Mouse (Mus musculus) forebrain, embryonic 14.5 days (tissue): Measurements from ENCODE around the gene Lpin2. TPM values are rescaled to one million over a fixed set of nuclear protein-coding genes. Genes with fewer than 3 reads are reported as not detected.

Experiments used
- ATAC-seq: fragments of 200-750 bp; cut with Nextera tagmentation; 2 replicates; pipeline ENCODE4 v1.8.0; 2017; ENCODE audit warnings: mild to moderate bottlenecking, moderate library complexity
- DNase-seq: peaks from one replicate; pipeline ENCODE4 v3.0.0-alpha.2; 2015; ENCODE audit warnings: low spot score
- H3K27ac ChIP-seq: fragments of 300-500 bp; sonication (generic); 2 replicates; pipeline ENCODE4 v1.5.1; 2014; ENCODE audit warnings: low read depth, mild to moderate bottlenecking, control low read depth, low read length, moderate library complexity
- H3K27me3 ChIP-seq: fragments of 300-500 bp; sonication (generic); replicated peaks from 2 replicates; pipeline ENCODE4 v1.6.1; 2014; ENCODE audit warnings: low read length, control low read depth, mixed read lengths; ENCODE audit not compliant: control insufficient read depth, insufficient read depth
- H3K36me3 ChIP-seq: fragments of 300-500 bp; sonication (generic); 2 replicates; pipeline ENCODE4 v1.6.1; 2014; ENCODE audit warnings: low read length, control low read depth; ENCODE audit not compliant: control insufficient read depth, insufficient read depth
- H3K4me1 ChIP-seq: fragments of 300-500 bp; sonication (generic); 2 replicates; pipeline ENCODE4 v1.6.1; 2014; ENCODE audit warnings: antibody characterized with exemption, low read length, control low read depth; ENCODE audit not compliant: control insufficient read depth, insufficient read depth
- H3K4me2 ChIP-seq: fragments of 300-500 bp; sonication (generic); 2 replicates; pipeline ENCODE4 v1.6.1; 2014; ENCODE audit warnings: mild to moderate bottlenecking, control low read depth, low read length
- H3K4me3 ChIP-seq: fragments of 300-500 bp; sonication (generic); 2 replicates; pipeline ENCODE4 v1.5.1; 2014; ENCODE audit warnings: low read depth, low read length, control low read depth
- H3K9ac ChIP-seq: fragments of 300-500 bp; sonication (generic); 2 replicates; pipeline ENCODE4 v1.6.1; 2014; ENCODE audit warnings: mild to moderate bottlenecking, low read length, control low read depth, moderate library complexity
- H3K9me3 ChIP-seq: fragments of 300-500 bp; sonication (generic); replicated peaks from 2 replicates; pipeline ENCODE4 v1.6.1; 2016; ENCODE audit warnings: low read length, control low read depth, mixed read lengths; ENCODE audit not compliant: control insufficient read depth
- WGBS: fragments of 180-500 bp; shearing (Covaris S2); extraction: QIAGEN DNeasy Blood & Tissue Kit; methylation state at CpG from one replicate; pipeline ENCODE4 v1.1.7; 2014; 5-methylcytosine and 5-hydroxymethylcytosine counted together
- polyA plus RNA-seq: library from polyadenylated mRNA; unstranded; fragments of >200 nt; fragmentation: Nextera tagmentation; extraction: Ambion mirVana; gene quantifications from 2 replicates; pipeline ENCODE4 v1.2.1, GENCODE M21; 2014

The Lpin2 gene
- polyA plus RNA-seq, 1 experiment from 2014 or later = 29.8 TPM

- H3K27me3 ChIP-seq = no peaks in the 10 kb centered on the region
- no peak for DNase-seq
- no peak overlapping the region for H3K9ac ChIP-seq
- H3K4me2 ChIP-seq = no peak overlapping the region
- H3K4me3 ChIP-seq = no peak overlapping the region
- no peak for ATAC-seq
- no peaks in the 10 kb centered on the region for H3K9me3 ChIP-seq
- H3K27ac ChIP-seq = no peak overlapping the region
- H3K36me3 ChIP-seq = peaks cover 3% of the 10 kb centered on the region; the same call in 1 of the 2 replicates
- no peaks in the 10 kb centered on the region; the same call in 1 of the 2 replicates for H3K4me1 ChIP-seq
- 80% methylated on average over 2 of the region's 2 CpGs for WGBS
These were observed 33.0 kb downstream of the Lpin2 start for GRCm38 (mm10) chr17:71215241-71215839.

- 97% methylated on average over 2 of the region's 2 CpGs for WGBS
- Histone ChIP-seq H3K36me3 (peaks cover 6% of the 10 kb centered on the region; the same call in 1 of the 2 replicates), H3K4me2 (no peak overlapping the region), H3K27me3 (no peaks in the 10 kb centered on the region), H3K9ac (no peak overlapping the region), H3K4me1 (no peaks in the 10 kb centered on the region; the same call in 1 of the 2 replicates), H3K9me3 (no peaks in the 10 kb centered on the region), H3K4me3 (no peak overlapping the region), H3K27ac (no peak overlapping the region)
- DNase-seq (no peak), ATAC-seq (no peak)
These were observed 33.9 kb downstream of the Lpin2 start for GRCm38 (mm10) chr17:71216263-71216662.

DNA sequence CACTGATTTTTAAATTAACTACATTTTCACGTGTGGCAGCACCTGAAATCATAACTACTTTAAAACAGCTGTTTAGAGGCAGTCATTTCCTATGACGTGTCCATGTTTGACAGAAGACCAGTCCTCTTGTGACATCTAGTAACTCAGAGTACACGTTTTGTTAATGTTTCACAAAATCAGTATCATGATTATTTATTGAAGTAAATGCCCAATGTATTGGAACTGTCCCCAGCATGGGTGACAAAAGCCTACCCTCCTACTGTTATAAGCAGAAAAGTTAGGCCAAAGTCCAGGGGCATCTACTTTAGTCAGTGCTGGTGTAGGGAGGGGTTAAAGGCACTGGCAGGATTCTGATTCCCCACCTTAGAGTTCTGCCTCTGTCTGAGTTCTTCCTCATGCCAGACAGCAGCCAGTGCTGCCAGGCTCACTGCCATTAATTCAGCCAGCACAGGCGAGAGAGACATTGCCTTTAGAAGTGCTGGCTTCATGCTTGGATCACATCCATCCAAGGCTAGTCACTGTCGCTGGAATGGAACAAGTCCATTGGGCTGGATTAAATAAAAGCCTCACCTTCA lies 34.8 kb downstream of the Lpin2 start:
- Histone ChIP-seq H3K4me3 (no peak overlapping the region), H3K27ac (no peak overlapping the region), H3K36me3 (peaks cover 6% of the 10 kb centered on the region; the same call in 1 of the 2 replicates), H3K4me1 (no peaks in the 10 kb centered on the region; the same call in 1 of the 2 replicates), H3K9me3 (no peaks in the 10 kb centered on the region), H3K4me2 (no peak overlapping the region), H3K9ac (no peak overlapping the region), H3K27me3 (no peaks in the 10 kb centered on the region)
- DNase-seq (no peak), ATAC-seq (no peak)
- 87% methylated on average over 5 of the region's 5 CpGs for WGBS

- Histone ChIP-seq H3K9ac (no peak overlapping the region), H3K27me3 (no peaks in the 10 kb centered on the region), H3K4me2 (no peak overlapping the region), H3K4me3 (no peak overlapping the region), H3K9me3 (no peaks in the 10 kb centered on the region), H3K4me1 (no peaks in the 10 kb centered on the region), H3K27ac (no peak overlapping the region), H3K36me3 (peaks cover 9% of the 10 kb centered on the region; the same call in 1 of the 2 replicates)
- no peak for DNase-seq
- no peak for ATAC-seq
- WGBS = 93% methylated on average over 3 of the region's 3 CpGs
These were observed 39.0 kb downstream of the Lpin2 start for GRCm38 (mm10) chr17:71221383-71221782.

DNA sequence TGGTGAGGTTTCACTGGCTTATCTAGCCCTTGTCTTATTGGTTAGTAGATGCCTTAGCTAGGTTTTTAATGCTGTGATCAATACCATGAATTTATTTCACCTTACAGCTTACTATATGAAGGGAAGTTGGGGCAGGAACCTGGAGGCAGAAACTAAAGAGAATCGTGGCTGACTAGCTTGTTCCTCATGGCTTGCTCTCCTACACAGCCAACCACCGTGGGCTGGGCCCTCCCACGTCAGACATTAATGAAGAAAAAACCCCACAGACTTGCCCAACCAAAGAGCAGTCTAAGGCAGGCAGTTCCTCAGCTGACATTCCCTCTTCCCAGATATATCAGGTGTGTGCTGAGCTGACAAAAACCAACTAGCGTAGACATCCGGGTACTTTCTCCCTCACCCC lies 41.3 kb downstream of the Lpin2 start:
- H3K27me3 ChIP-seq = no peaks in the 10 kb centered on the region
- ATAC-seq (no peak), DNase-seq (no peak)
- 86% methylated on average over 5 of the region's 5 CpGs for WGBS
- H3K36me3 ChIP-seq = 0 out of 2 replicates have a peak, but pooled peaks cover 6% of the 10 kb centered on the region
- H3K4me2 ChIP-seq = no peak overlapping the region
- H3K9me3 ChIP-seq = no peaks in the 10 kb centered on the region
- H3K4me3 ChIP-seq = no peak overlapping the region
- H3K9ac ChIP-seq = no peak overlapping the region
- H3K4me1 ChIP-seq = no peaks in the 10 kb centered on the region
- no peak overlapping the region for H3K27ac ChIP-seq

GRCm38 (mm10) chr17:71224521-71224920 lies 42.2 kb downstream of the Lpin2 start:
- Histone ChIP-seq H3K4me2 (no peak overlapping the region), H3K27ac (no peak overlapping the region), H3K4me1 (no peaks in the 10 kb centered on the region), H3K9ac (no peak overlapping the region), H3K9me3 (no peaks in the 10 kb centered on the region), H3K27me3 (no peaks in the 10 kb centered on the region), H3K4me3 (no peak overlapping the region), H3K36me3 (peaks cover 10% of the 10 kb centered on the region; the same call in 1 of the 2 replicates)
- ATAC-seq (no peak), DNase-seq (no peak)
- 88% methylated on average over 2 of the region's 2 CpGs for WGBS

DNA sequence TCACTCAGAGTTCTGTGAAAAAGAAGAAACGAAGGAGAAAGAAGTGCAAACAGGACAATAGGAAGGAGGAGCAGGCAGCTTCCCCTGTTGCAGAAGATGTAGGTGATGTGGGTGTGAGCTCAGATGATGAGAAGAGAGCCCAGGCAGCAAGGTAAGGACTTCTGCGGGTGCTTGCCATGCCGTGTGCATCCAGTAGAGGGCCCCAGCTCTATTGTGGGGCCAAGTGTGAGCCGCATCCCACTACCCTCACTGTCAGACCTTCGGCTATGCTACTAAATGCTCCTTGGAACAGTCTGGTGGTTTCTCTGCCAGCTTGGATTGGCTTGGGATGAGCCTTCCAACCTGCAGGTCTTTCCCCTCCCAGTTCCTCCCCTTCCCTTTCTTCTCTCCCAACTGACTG lies 42.7 kb downstream of the Lpin2 start:
- H3K36me3 ChIP-seq = peaks cover 14% of the 10 kb centered on the region; the same call in 1 of the 2 replicates
- WGBS = 28% methylated on average over 5 of the region's 5 CpGs
- H3K9ac ChIP-seq = no peak overlapping the region
- H3K9me3 ChIP-seq = no peaks in the 10 kb centered on the region
- no peak overlapping the region for H3K4me2 ChIP-seq
- DNase-seq (peak; percentile 22), ATAC-seq (no peak)
- H3K4me1 ChIP-seq = no peaks in the 10 kb centered on the region
- no peak overlapping the region for H3K27ac ChIP-seq
- H3K4me3 ChIP-seq = no peak overlapping the region
- no peaks in the 10 kb centered on the region for H3K27me3 ChIP-seq

GRCm38 (mm10) chr17:71227128-71227895 lies 45.0 kb downstream of the Lpin2 start:
- DNase-seq (no peak), ATAC-seq (no peak)
- no peaks in the 10 kb centered on the region for H3K4me1 ChIP-seq
- H3K4me3 ChIP-seq = no peak overlapping the region
- no peak overlapping the region for H3K9ac ChIP-seq
- WGBS = 87% methylated on average over 9 of the region's 9 CpGs
- no peaks in the 10 kb centered on the region for H3K27me3 ChIP-seq
- no peaks in the 10 kb centered on the region for H3K9me3 ChIP-seq
- H3K27ac ChIP-seq = no peak overlapping the region
- no peak overlapping the region for H3K4me2 ChIP-seq
- peaks cover 22% of the 10 kb centered on the region for H3K36me3 ChIP-seq

DNA sequence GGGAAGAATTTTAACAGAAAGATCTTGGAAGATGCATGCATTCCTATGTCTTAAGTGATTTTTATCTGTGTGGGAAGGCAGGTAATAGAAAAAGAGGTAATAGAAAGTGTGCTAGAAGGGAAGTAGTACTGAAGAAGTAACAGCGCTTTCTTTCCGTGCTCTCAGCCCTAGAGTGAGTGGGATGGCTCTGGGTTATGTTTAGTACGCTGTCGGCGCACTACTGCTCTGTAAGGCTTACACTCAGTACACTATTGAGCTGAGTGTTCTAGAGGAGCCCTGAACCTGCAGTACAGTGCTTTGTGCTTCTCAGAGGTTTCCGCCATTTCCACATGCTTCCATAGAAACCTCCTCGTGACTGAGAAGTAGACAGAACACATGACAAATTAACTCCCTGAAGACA lies 46.3 kb downstream of the Lpin2 start:
- H3K27me3 ChIP-seq = no peaks in the 10 kb centered on the region
- peaks cover 28% of the 10 kb centered on the region for H3K36me3 ChIP-seq
- no peak overlapping the region for H3K9ac ChIP-seq
- DNase-seq (no peak), ATAC-seq (no peak)
- 88% methylated on average over 7 of the region's 7 CpGs for WGBS
- no peak overlapping the region for H3K4me2 ChIP-seq
- no peaks in the 10 kb centered on the region for H3K9me3 ChIP-seq
- no peak overlapping the region for H3K4me3 ChIP-seq
- H3K4me1 ChIP-seq = no peaks in the 10 kb centered on the region
- no peak overlapping the region for H3K27ac ChIP-seq
